Mouse (Mus musculus) kidney, postnatal 0 days (tissue): Measurements from ENCODE around the gene Dcp1a. TPM values are rescaled to one million over a fixed set of nuclear protein-coding genes. Genes with fewer than 3 reads are reported as not detected.

Source experiments
- ATAC-seq: fragments of 200-750 bp; cut with Nextera tagmentation; replicated peaks from 2 replicates; pipeline ENCODE4 v1.8.0; 2017; ENCODE audit warnings: low read depth, moderate number of reproducible peaks, moderate TSS enrichment, moderate library complexity; ENCODE audit not compliant: low FRiP score
- DNase-seq: peaks from one replicate; pipeline ENCODE4 v3.0.0-alpha.2; 2016; ENCODE audit warnings: low spot score
- H3K27ac ChIP-seq: fragments of 300-500 bp; sonication (generic); 2 replicates; pipeline ENCODE4 v1.5.1; 2014; ENCODE audit warnings: mild to moderate bottlenecking
- H3K27me3 ChIP-seq: fragments of 300-500 bp; sonication (generic); 2 replicates; pipeline ENCODE4 v1.6.1; 2014; ENCODE audit warnings: low read length, mixed read lengths; ENCODE audit not compliant: insufficient read depth
- H3K36me3 ChIP-seq: fragments of 300-500 bp; sonication (generic); 2 replicates; pipeline ENCODE4 v1.6.1; 2014; ENCODE audit warnings: low read length, mixed read lengths; ENCODE audit not compliant: insufficient read depth
- H3K4me1 ChIP-seq: fragments of 300-500 bp; sonication (generic); replicated peaks from 2 replicates; pipeline ENCODE4 v1.6.1; 2014; ENCODE audit warnings: antibody characterized with exemption, low read length, mixed read lengths; ENCODE audit not compliant: insufficient read depth
- H3K4me2 ChIP-seq: fragments of 300-500 bp; sonication (generic); 2 replicates; pipeline ENCODE4 v1.6.1; 2014; ENCODE audit warnings: mild to moderate bottlenecking, low read length, moderate library complexity, mixed read lengths
- H3K4me3 ChIP-seq: fragments of 300-500 bp; sonication (generic); replicated peaks from 2 replicates; pipeline ENCODE4 v1.5.1; 2014; ENCODE audit warnings: low read depth, low read length
- H3K9ac ChIP-seq: fragments of 300-500 bp; sonication (generic); 2 replicates; pipeline ENCODE4 v1.6.1; 2014; ENCODE audit warnings: low read depth, low read length
- H3K9me3 ChIP-seq: fragments of 300-500 bp; sonication (generic); replicated peaks from 2 replicates; pipeline ENCODE4 v1.6.1; 2016; ENCODE audit warnings: low read length, inconsistent platforms, mixed read lengths
- CTCF ChIP-seq: IDR thresholded peaks from 2 replicates; pipeline ENCODE4 v1.5.1; 2016; ENCODE audit warnings: antibody characterized with exemption, low read depth, mild to moderate bottlenecking, moderate library complexity
- WGBS: fragments of 180-500 bp; shearing (Covaris S2); extraction: QIAGEN DNeasy Blood & Tissue Kit; methylation state at CpG from one replicate; pipeline ENCODE4 v1.1.7; 2014; 5-methylcytosine and 5-hydroxymethylcytosine counted together
- polyA plus RNA-seq: library from polyadenylated mRNA; unstranded; fragments of >200 nt; fragmentation: Nextera tagmentation; extraction: Ambion mirVana; gene quantifications from 2 replicates; pipeline ENCODE4 v1.2.1, GENCODE M21; 2015

Gene Dcp1a
- polyA plus RNA-seq, 1 experiment from 2014 or later = 11.4 TPM

GRCm38 (mm10) chr14:30510214-30510763 is 31.0 kb downstream of the Dcp1a start:
- Histone ChIP-seq H3K4me1 (no peaks in the 10 kb centered on the region), H3K36me3 (peaks cover 35% of the 10 kb centered on the region)
- no peak for ATAC-seq

GRCm38 (mm10) chr14:30512896-30513295 is 33.6 kb downstream of the Dcp1a start:
- no peak for ATAC-seq
- no peak overlapping the region for H3K9ac ChIP-seq
- no peaks in the 10 kb centered on the region for H3K9me3 ChIP-seq
- no peak for TF ChIP-seq CTCF
- no peak overlapping the region for H3K27ac ChIP-seq
- H3K36me3 ChIP-seq = peaks cover 23% of the 10 kb centered on the region
- WGBS = 79% methylated on average over 5 of the region's 5 CpGs
- DNase-seq = no peak
- H3K4me1 ChIP-seq = no peaks in the 10 kb centered on the region
- H3K4me3 ChIP-seq = no peak overlapping the region
- H3K4me2 ChIP-seq = no peak overlapping the region
- no peaks in the 10 kb centered on the region for H3K27me3 ChIP-seq

More at GRCm38 (mm10) chr14:30510214-30510763, 31.0 kb downstream of the Dcp1a start:
- no peak overlapping the region for H3K4me2 ChIP-seq
- H3K9ac ChIP-seq = no peak overlapping the region
- H3K27me3 ChIP-seq = no peaks in the 10 kb centered on the region
- no peak for DNase-seq
- WGBS = 93% methylated on average over 6 of the region's 6 CpGs
- no peak for TF ChIP-seq CTCF
- H3K9me3 ChIP-seq = no peaks in the 10 kb centered on the region
- no peak overlapping the region for H3K27ac ChIP-seq
- H3K4me3 ChIP-seq = no peak overlapping the region

GRCm38 (mm10) chr14:30515931-30516723 is 36.8 kb downstream of the Dcp1a start:
- Histone ChIP-seq H3K27ac (no peak overlapping the region), H3K36me3 (peaks cover 38% of the 10 kb centered on the region), H3K4me2 (no peak overlapping the region), H3K4me3 (no peak overlapping the region), H3K27me3 (no peaks in the 10 kb centered on the region), H3K9ac (no peak overlapping the region), H3K4me1 (no peaks in the 10 kb centered on the region), H3K9me3 (no peaks in the 10 kb centered on the region)
- ATAC-seq = 0 out of 2 replicates have a peak, but pooled peaks have one; percentile 36
- DNase-seq = peak; percentile 67
- 86% methylated on average over 13 of the region's 13 CpGs for WGBS
- peak; percentile 71 for TF ChIP-seq CTCF

GRCm38 (mm10) chr14:30519323-30519722 is 40.0 kb downstream of the Dcp1a start:
- H3K4me3 ChIP-seq = no peak overlapping the region
- H3K9ac ChIP-seq = no peak overlapping the region
- no peaks in the 10 kb centered on the region for H3K9me3 ChIP-seq
- H3K4me2 ChIP-seq = no peak overlapping the region
- ATAC-seq (no peak), DNase-seq (no peak)
- no peak for TF ChIP-seq CTCF
- WGBS = 90% methylated on average over 5 of the region's 5 CpGs
- H3K36me3 ChIP-seq = peaks cover 54% of the 10 kb centered on the region
- no peak overlapping the region for H3K27ac ChIP-seq
- no peaks in the 10 kb centered on the region for H3K4me1 ChIP-seq
- no peaks in the 10 kb centered on the region for H3K27me3 ChIP-seq

GRCm38 (mm10) chr14:30523356-30523755 is 44.0 kb downstream of the Dcp1a start:
- no peak overlapping the region for H3K27ac ChIP-seq
- no peak for ATAC-seq
- H3K27me3 ChIP-seq = no peaks in the 10 kb centered on the region
- 81% methylated on average over 6 of the region's 6 CpGs for WGBS
- H3K4me3 ChIP-seq = no peak overlapping the region
- no peak for DNase-seq
- TF ChIP-seq CTCF = no peak
- H3K9ac ChIP-seq = no peak overlapping the region
- peaks cover 66% of the 10 kb centered on the region for H3K36me3 ChIP-seq
- no peaks in the 10 kb centered on the region for H3K9me3 ChIP-seq
- no peaks in the 10 kb centered on the region for H3K4me1 ChIP-seq
- no peak overlapping the region for H3K4me2 ChIP-seq

- Histone ChIP-seq H3K27ac (no peak overlapping the region), H3K36me3 (peaks cover 23% of the 10 kb centered on the region), H3K27me3 (no peaks in the 10 kb centered on the region), H3K4me1 (no peaks in the 10 kb centered on the region; the same call in 1 of the 2 replicates), H3K9ac (no peak overlapping the region), H3K4me3 (no peak overlapping the region), H3K9me3 (no peaks in the 10 kb centered on the region), H3K4me2 (no peak overlapping the region)
- WGBS = 77% methylated on average over 10 of the region's 10 CpGs
- no peak for ATAC-seq
- no peak for DNase-seq
- TF ChIP-seq CTCF = no peak
Observed at GRCm38 (mm10) chr14:30528392-30528791, 49.1 kb downstream of the Dcp1a start.
